Mouse (Mus musculus) lung, adult 2 months (tissue): Measurements from ENCODE around the gene Klk1b8. TPM values are rescaled to one million over a fixed set of nuclear protein-coding genes. Genes with fewer than 3 reads are reported as not detected.

Experiments used
- DNase-seq: peaks from one replicate; pipeline ENCODE4 v3.0.0; 2022
- H3K4me1 ChIP-seq: fragments of 200-500 bp; 2 replicates; pipeline ENCODE4 v1.6.1; 2011; ENCODE audit warnings: low read length; ENCODE audit not compliant: control insufficient read depth, insufficient read depth
- H3K4me3 ChIP-seq: fragments of 200-500 bp; replicated peaks from 2 replicates; pipeline ENCODE3; 2011; ENCODE audit warnings: low read depth, mild to moderate bottlenecking, control low read depth, low read length; ENCODE audit errors: extremely low read depth
- CTCF ChIP-seq: fragments of 200-500 bp; IDR thresholded peaks from 2 replicates; pipeline ENCODE4 v1.5.1; 2011; ENCODE audit warnings: mild to moderate bottlenecking, low read length, control low read depth; ENCODE audit not compliant: insufficient read depth
- POLR2A ChIP-seq: fragments of 200-500 bp; IDR thresholded peaks from 2 replicates; pipeline ENCODE4 v1.6.1; 2011; ENCODE audit warnings: low read depth, mild to moderate bottlenecking, control low read depth, low read length, borderline replicate concordance; ENCODE audit errors: extremely low read depth
- WGBS: fragments of 180-500 bp; shearing (Covaris S2); methylation state at CpG from one replicate; pipeline ENCODE4 v1.1.7; 2018; 5-methylcytosine and 5-hydroxymethylcytosine counted together
- polyA plus RNA-seq: library from polyadenylated mRNA; depleted of rRNA; stranded (reverse); fragments of >200 nt; gene quantifications from 2 replicates; pipeline ENCODE4 v1.2.3, GENCODE M21; 2012; rRNA removed

The Klk1b8 gene
- polyA plus RNA-seq = not detected in 2 replicates

DNA sequence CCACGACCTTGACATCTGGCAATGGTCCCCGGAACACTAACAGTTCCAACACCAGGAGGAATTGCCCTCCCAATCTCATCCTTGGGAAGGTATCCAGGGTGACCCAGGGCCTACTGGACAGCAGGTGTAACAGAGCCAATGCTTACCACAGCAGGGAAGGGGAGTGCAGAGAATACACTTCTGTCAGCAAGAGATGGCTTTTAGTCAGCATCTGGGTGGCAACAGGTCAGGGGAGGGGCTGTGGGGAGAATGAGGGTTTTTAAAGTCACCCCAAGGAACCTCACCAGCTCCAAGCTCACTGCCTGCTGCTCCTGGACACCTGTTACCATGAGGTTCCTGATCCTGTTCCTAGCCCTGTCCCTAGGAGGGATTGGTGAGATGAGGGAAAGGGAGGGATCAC is at the start of gene Klk1b8:
Gene Klk1b8, plus strand, starts transcription at position 301 of the 400 bp plus-strand sequence.
- no peak for DNase-seq

DNA sequence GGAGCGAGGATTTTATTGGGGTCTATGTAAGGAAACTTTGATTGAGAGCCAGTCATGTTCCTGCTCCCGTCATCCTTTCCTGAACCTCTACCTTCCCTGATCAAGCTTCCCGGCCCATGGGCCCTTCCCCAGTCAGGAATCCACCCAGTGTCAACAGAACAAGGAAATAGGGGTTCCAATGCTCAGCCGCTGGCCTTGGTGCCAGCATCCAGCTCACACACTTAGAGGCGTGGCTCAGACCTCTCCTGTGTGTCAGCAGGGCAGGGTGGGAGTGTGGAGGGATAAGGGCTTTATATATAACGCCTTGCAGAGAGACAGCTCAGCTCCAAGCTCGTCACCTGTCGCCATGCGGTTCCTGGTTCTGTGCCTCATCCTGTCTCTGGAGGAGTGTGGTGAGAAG is 35.6 kb upstream of the Klk1b8 start:
- no peak for DNase-seq
- 35% methylated on average over 9 of the region's 9 CpGs for WGBS

More for the DNA sequence above, at the start of gene Klk1b8:
- H3K4me1 ChIP-seq = no peaks in the 10 kb centered on the region
- H3K4me3 ChIP-seq = no peak within 1 kb of the TSS
- TF ChIP-seq CTCF (no peak), POLR2A (no peak)
- WGBS = 70% methylated on average over 2 of the region's 2 CpGs

DNA sequence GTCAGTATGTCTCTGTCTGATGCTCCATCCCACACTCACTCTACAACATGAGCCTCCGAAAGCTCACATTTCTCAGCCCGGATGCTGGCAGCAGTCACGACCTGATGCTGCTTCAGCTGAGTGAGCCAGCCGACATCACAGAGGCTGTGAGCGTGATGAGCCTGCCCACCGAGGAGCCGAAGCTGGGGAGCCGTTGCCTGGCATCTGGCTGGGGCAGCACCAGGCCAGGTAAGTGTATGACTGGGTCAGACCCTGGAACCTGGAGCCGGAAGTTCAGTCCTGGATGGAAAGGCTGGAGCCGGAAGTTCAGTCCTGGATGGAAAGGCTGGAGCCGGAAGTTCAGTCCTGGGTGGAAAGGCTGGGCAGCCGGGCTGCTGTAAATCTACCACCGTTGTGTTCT is 32.0 kb upstream of the Klk1b8 start:
- TF ChIP-seq CTCF (no peak), POLR2A (no peak)
- H3K4me1 ChIP-seq = no peaks in the 10 kb centered on the region
- WGBS = 70% methylated on average over 13 of the region's 13 CpGs
- H3K4me3 ChIP-seq = no peak overlapping the region
- no peak for DNase-seq

More for the DNA sequence above, 35.6 kb upstream of the Klk1b8 start:
- TF ChIP-seq CTCF = no peak
- Histone ChIP-seq H3K4me3 (no peak overlapping the region), H3K4me1 (no peaks in the 10 kb centered on the region)

DNA sequence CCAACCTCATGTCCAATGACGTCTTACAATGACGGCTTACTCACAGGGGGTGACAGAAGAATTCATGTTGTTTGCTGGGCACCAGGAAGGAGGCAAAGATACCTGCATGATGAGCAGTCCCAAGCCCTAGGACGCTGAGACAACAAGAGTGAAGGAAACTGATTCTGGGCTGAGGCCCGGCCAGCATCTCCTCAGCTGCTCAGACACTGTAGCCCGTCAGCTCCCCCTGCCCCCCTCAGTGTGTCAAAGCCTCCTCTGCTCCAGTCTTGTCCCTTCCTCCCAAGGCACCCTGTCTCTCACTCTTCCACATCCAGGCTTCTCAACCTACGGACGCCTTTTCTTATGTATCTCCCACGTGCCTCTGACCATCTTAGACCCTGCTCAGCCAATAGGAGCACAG is 31.6 kb upstream of the Klk1b8 start:
- Histone ChIP-seq H3K4me3 (no peak overlapping the region), H3K4me1 (no peaks in the 10 kb centered on the region)
- WGBS = 62% methylated on average over 8 of the region's 8 CpGs
- no peak for DNase-seq
- TF ChIP-seq POLR2A = no peak
- no peak for TF ChIP-seq CTCF

DNA sequence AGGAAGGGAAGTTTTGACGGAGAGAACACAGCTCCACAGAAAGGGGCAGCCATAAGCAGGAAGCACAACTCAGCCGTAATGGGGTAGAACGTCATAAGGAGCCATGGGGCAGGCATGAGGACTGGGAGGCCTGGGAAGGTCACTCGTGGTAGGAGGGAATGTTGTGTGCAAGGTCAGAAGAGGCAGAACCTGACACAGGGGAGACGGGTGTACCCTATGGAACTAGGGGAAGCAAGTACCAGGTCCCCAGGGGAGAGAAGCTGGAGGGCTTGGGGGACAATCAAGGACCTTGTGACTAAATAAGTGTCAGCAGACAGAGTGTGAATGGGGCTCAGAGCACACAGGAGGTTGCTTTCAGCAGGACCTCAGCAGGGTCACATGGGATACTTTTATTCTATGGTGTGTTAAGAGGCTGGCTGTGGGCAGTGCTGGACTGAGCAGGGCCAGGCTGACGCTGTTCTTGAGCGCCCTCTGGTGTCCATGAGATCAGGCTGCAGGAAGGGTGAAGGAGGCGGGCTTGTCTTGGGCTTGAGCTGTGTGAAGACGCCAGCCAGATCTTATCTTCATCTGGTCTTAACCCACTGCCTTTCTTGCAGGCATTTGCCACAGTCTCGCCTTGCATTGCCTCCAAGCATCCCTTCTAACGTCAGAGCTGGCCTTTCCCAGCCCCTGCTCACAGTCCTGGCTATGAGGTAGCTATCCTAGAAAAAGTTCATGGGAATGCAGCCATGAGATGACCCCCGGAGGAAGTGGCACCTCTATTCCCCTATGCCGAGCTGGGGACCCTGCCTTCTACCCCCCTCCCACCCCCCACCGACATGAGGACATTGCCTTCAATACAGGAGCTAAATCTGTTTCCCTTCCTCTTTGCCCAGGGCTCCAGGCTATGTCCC is 30.7 kb upstream of the Klk1b8 start:
- WGBS = 21% methylated on average over 14 of the region's 14 CpGs
- peak; percentile 56 for DNase-seq
- TF ChIP-seq CTCF (peak; percentile 89), POLR2A (no peak)
- H3K4me3 ChIP-seq = no peak overlapping the region
- H3K4me1 ChIP-seq = no peaks in the 10 kb centered on the region

DNA sequence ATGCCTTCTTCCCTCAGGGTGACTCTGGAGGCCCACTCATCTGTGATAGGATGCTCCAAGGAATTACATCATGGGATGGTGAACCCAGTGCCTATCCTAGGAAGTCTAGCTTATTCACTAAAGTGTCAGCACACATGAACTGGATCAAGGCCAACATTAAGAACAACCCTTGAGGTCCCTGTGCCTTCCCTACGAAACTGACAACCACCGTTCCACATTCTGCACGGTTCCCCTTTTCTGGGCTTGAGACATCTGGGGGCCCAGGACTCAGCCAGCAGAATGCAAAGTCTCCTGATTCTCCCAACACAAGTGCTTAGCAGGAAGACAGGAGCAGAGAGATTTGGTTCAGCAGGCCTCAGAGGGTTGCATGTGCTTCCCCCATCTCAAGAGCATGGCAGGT is 29.9 kb upstream of the Klk1b8 start:
- H3K4me1 ChIP-seq = no peaks in the 10 kb centered on the region
- 63% methylated on average over 3 of the region's 3 CpGs for WGBS
- no peak for DNase-seq
- H3K4me3 ChIP-seq = no peak overlapping the region
- TF ChIP-seq CTCF (no peak), POLR2A (no peak)

DNA sequence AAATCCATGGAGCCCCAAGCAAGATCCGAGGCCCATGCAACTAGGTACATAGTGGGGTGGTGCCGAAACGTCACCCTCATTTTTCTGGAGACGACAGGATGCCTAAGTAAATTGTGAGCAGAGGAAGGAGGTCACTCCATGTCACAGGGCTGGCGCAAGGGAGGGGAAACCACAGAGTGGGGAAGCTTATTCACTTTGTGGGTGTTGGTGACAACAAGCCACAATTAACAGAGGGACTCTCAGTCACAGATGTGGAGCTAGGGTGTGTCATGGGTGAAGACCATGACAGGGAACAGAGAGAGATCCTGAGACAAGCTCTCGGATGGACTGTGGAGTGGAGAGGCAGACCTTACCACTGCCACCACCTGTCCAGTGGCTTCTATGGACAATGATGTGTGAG is 29.4 kb upstream of the Klk1b8 start:
- no peak for DNase-seq
- no peak overlapping the region for H3K4me3 ChIP-seq
- no peaks in the 10 kb centered on the region for H3K4me1 ChIP-seq
- WGBS = 62% methylated on average over 6 of the region's 6 CpGs
- TF ChIP-seq POLR2A = no peak
- TF ChIP-seq CTCF = no peak

DNA sequence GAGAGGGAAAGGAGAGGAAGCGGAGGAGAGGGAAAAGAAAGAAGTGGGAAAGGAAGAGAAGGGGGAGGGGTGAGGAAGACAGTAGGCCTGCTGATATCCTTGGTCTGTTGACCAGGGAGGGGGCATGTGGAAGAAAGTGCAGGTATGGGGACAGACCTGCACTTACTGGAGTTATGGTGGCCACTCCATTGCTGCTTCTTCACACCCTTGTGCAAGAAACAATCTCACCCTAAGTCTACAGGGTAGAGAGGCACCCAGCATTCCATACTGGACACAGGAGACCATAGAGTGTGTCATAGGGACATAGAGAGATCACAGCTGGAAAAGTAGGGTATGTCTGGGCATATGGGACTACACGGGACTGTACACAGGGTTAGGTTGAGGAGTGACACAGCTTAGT is 28.5 kb upstream of the Klk1b8 start:
- 63% methylated on average over 2 of the region's 2 CpGs for WGBS
- TF ChIP-seq CTCF = no peak
- TF ChIP-seq POLR2A = no peak
- Histone ChIP-seq H3K4me3 (no peak overlapping the region), H3K4me1 (no peaks in the 10 kb centered on the region)
- no peak for DNase-seq

DNA sequence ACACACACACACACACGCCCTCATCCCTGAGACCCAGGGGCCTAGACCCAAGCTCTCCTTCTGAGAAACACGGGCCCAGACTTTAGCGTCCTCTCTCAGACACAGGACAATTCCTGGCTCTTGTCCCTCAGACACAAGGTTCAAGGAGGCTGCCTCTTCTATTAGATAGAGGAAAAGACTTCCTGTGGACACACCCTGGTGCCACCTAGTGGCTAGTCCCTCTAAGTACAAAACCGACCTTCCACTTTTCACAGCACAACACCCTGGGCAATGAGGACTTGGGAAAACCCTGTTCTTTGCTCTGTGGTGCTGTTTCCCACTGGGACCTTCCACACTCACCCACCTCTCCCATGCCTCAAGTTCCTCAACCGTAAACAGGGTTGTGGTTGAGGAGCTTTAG is 24.5 kb upstream of the Klk1b8 start:
- DNase-seq = no peak
- 66% methylated on average over 5 of the region's 5 CpGs for WGBS

DNA sequence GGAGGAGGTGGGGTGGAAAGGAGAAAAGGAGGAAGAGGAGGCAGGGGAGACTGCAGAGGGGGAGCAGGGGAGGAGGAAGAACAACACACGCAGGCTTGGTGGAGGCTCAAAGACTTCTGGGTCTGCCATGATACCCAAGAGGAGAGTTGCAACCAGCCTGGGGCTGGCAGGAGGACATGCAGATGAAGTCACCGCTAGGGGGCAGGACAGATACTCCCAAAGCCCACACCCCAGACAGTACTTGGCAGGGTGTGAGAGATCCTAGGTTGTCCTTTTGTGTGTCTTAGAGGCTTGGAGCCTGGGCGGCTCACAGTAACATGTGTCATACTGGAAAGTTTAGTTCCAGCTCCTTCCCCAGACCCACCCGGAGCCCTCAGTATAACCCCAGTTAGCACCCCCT is 21.9 kb upstream of the Klk1b8 start:
- no peak for DNase-seq
- Histone ChIP-seq H3K4me1 (no peaks in the 10 kb centered on the region), H3K4me3 (no peak overlapping the region)
- 38% methylated on average over 4 of the region's 4 CpGs for WGBS
- TF ChIP-seq POLR2A (no peak), CTCF (peak; percentile 18; the same call in 1 of the 2 replicates)

More for the DNA sequence above, 24.5 kb upstream of the Klk1b8 start:
- TF ChIP-seq CTCF = no peak
- no peak for TF ChIP-seq POLR2A
- H3K4me1 ChIP-seq = no peaks in the 10 kb centered on the region
- H3K4me3 ChIP-seq = no peak overlapping the region
